In the genomic region with DNA sequence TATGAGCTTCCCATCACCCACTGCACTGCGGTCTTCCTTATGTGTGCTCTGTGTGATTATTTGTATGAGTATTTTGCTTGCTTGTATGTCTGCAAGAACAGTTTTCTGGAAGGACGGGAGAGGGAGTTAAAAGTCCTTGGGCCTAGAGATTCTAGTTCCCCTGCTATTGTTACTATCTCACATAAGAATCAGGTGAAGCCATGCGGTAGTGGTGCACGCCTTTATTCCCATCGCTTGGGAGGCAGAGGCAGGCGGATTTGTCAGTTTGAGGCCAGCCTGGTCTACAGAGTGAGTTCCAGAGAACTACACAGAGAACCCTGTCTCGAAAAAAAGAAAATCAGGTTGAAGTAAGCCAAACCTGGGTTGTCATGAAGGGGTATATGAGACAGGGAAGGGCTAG, we compare ENCODE assay signal across 21 mouse cellular contexts. TPM values are rescaled to one million over a fixed set of nuclear protein-coding genes. Genes with fewer than 3 reads are reported as not detected.
DNase-seq lines count a peak whose midpoint lies in the region; ATAC-seq and TF ChIP-seq lines count a peak whose summit lies in the region.
"Had no signal": no experiment of that assay in that cellular context is flagged by ENCODE, and none has a peak within 500 bp of the region (broad histone marks: within the 10 kb centered on the region; RNA-seq: fewer than 3 reads in every experiment).

No protein-coding gene starts in this region.

- no peak overlapping the region for H3K4me3 ChIP-seq in hindbrain, embryonic 11.5 days (ENCODE audit: low read depth, low read length)
- no peak overlapping the region for H3K4me3 ChIP-seq in hindbrain, embryonic 10.5 days
- H3K4me3 ChIP-seq in limb, embryonic 12.5 days (replicated peaks) = no peak overlapping the region
- H3K4me3 ChIP-seq in limb, embryonic 10.5 days = no peak overlapping the region
- no peak overlapping the region for H3K4me3 ChIP-seq in MEL (ENCODE audit: control insufficient read depth in 1 of 2, insufficient read depth in 1 of 2, low read depth in 2 of 2, low read length in 2 of 2)
- H3K4me3 ChIP-seq: forebrain, embryonic 10.5 days; forebrain, embryonic 13.5 days; gastrocnemius, adult 2 months; hindbrain, embryonic 15.5 days had no signal

- no peak overlapping the region for H3K9ac ChIP-seq in hindbrain, embryonic 11.5 days (ENCODE audit: low read depth, low read length)
- no peak overlapping the region for H3K9ac ChIP-seq in limb, embryonic 12.5 days (replicated peaks)
- no peak overlapping the region for H3K9ac ChIP-seq in MEL (ENCODE audit: control insufficient read depth, low read depth, low read length, poor library complexity, severe bottlenecking)
- H3K9ac ChIP-seq: forebrain, embryonic 13.5 days; hindbrain, embryonic 15.5 days had no signal

- no peak for DNase-seq in hindbrain, embryonic 11.5 days (ENCODE audit: low spot score)
- DNase-seq in hindbrain, embryonic 10.5 days (ENCODE audit: low spot score) = no peak
- no peak for DNase-seq in limb, embryonic 10.5 days (ENCODE audit: low spot score)
- peak; percentile 32 for DNase-seq in 416B (ENCODE audit: low read depth)
- peak; percentile 45 for DNase-seq in MEL (ENCODE audit: low read depth, low spot score)
- no peak for DNase-seq in kidney, adult 9 months
- DNase-seq: adrenal gland, postnatal 36 days; B cell, adult 2 months; cerebellum, adult 18-20 months; cerebellum, adult 9-10 months; cerebellum, postnatal 14 days; gastrocnemius, adult 2 months; gastrocnemius, postnatal 14 days; heart, adult 11 months had no signal

- H3K4me2 ChIP-seq in hindbrain, embryonic 11.5 days (replicated peaks; ENCODE audit: low read depth, low read length) = no peak overlapping the region
- no peak overlapping the region for H3K4me2 ChIP-seq in limb, embryonic 12.5 days
- H3K4me2 ChIP-seq: forebrain, embryonic 13.5 days; heart, embryonic 11.5 days; hindbrain, embryonic 15.5 days had no signal

- ATAC-seq in hindbrain, embryonic 11.5 days (ENCODE audit: low FRiP score) = no peak
- no peak for ATAC-seq in limb, embryonic 12.5 days (ENCODE audit: insufficient number of reproducible peaks, insufficient read depth, low FRiP score, low TSS enrichment, low read depth)
- ATAC-seq: forebrain, embryonic 13.5 days; forebrain, embryonic 16.5 days; Patski had no signal

- H3K27ac ChIP-seq in hindbrain, embryonic 11.5 days (ENCODE audit: low read depth, low read length) = 0 out of 2 replicates have a peak overlapping the region, but pooled peaks have one; percentile 30
- H3K27ac ChIP-seq in hindbrain, embryonic 10.5 days = no peak overlapping the region
- H3K27ac ChIP-seq in limb, embryonic 12.5 days = 0 out of 2 replicates have a peak overlapping the region, but pooled peaks have one; percentile 29
- H3K27ac ChIP-seq in limb, embryonic 10.5 days = no peak overlapping the region
- no peak overlapping the region for H3K27ac ChIP-seq in MEL (ENCODE audit: control insufficient read depth, low read depth, low read length)
- H3K27ac ChIP-seq: forebrain, embryonic 10.5 days; forebrain, embryonic 13.5 days; gastrocnemius, adult 2 months; hindbrain, embryonic 15.5 days had no signal

- peaks cover 14% of the 10 kb centered on the region for H3K79me2 ChIP-seq in MEL (ENCODE audit: control insufficient read depth, insufficient read depth, low read length, poor library complexity)

- H3K4me1 ChIP-seq in hindbrain, embryonic 11.5 days (replicated peaks; ENCODE audit: control insufficient read depth, insufficient read depth, low read length) = no peaks in the 10 kb centered on the region; the same call in 1 of the 2 replicates
- peaks cover 17% of the 10 kb centered on the region for H3K4me1 ChIP-seq in hindbrain, embryonic 10.5 days (replicated peaks)
- peaks cover 8% of the 10 kb centered on the region for H3K4me1 ChIP-seq in limb, embryonic 12.5 days (replicated peaks)
- peaks cover 14% of the 10 kb centered on the region for H3K4me1 ChIP-seq in limb, embryonic 10.5 days
- H3K4me1 ChIP-seq in MEL (ENCODE audit: control insufficient read depth in 1 of 2, insufficient read depth in 2 of 2, low read length in 2 of 2) = peaks cover 2 to 4% of the 10 kb centered on the region in 2 experiments; a peak in 2 of 4 replicates

- TF ChIP-seq CTCF in MEL (IDR thresholded peaks at IDR 0.05 in 2 of 3, conservative IDR thresholded peaks at IDR 0.05 in 1 of 3; ENCODE audit: control insufficient read depth in 1 of 3, insufficient read depth in 1 of 3, low read depth in 2 of 3, low read length in 3 of 3, poor library complexity in 1 of 3, severe bottlenecking in 1 of 3) = no peak

- no peak for TF ChIP-seq RAD21 in MEL (IDR thresholded peaks at IDR 0.05; ENCODE audit: low read depth, low read length)

- peaks cover 16% of the 10 kb centered on the region; the same call in 1 of the 2 replicates for H3K36me3 ChIP-seq in hindbrain, embryonic 11.5 days (ENCODE audit: control insufficient read depth, insufficient read depth, low read length)
- peaks cover 63% of the 10 kb centered on the region for H3K36me3 ChIP-seq in hindbrain, embryonic 10.5 days
- H3K36me3 ChIP-seq in limb, embryonic 12.5 days = peaks cover 51% of the 10 kb centered on the region
- H3K36me3 ChIP-seq in limb, embryonic 10.5 days = peaks cover 61% of the 10 kb centered on the region
- peaks cover 13 to 17% of the 10 kb centered on the region in 2 experiments for H3K36me3 ChIP-seq in MEL (ENCODE audit: control insufficient read depth in 1 of 2, insufficient read depth in 2 of 2, low read length in 2 of 2)

- H3K9me3 ChIP-seq in hindbrain, embryonic 11.5 days (ENCODE audit: control insufficient read depth, low read length) = no peaks in the 10 kb centered on the region
- H3K9me3 ChIP-seq in hindbrain, embryonic 10.5 days = no peaks in the 10 kb centered on the region
- no peaks in the 10 kb centered on the region for H3K9me3 ChIP-seq in limb, embryonic 12.5 days
- H3K9me3 ChIP-seq in limb, embryonic 10.5 days (replicated peaks) = no peaks in the 10 kb centered on the region
- H3K9me3 ChIP-seq in MEL (replicated peaks; ENCODE audit: insufficient read depth, low read length) = no peaks in the 10 kb centered on the region
- H3K9me3 ChIP-seq: forebrain, embryonic 10.5 days; forebrain, embryonic 13.5 days; hindbrain, embryonic 15.5 days had no signal

- no peak for TF ChIP-seq EP300 in MEL (IDR thresholded peaks at IDR 0.05; ENCODE audit: low read depth in 1 of 2, low read length in 2 of 2)

- peak in 1 of 2 experiments; percentile 41; a peak in 1 of 4 replicates for TF ChIP-seq POLR2A in MEL (IDR thresholded peaks at IDR 0.05; ENCODE audit: control insufficient read depth in 1 of 2, insufficient read depth in 1 of 2, low read depth in 1 of 2, low read length in 2 of 2, poor library complexity in 1 of 2)

- no peaks in the 10 kb centered on the region for H3K27me3 ChIP-seq in hindbrain, embryonic 11.5 days (ENCODE audit: control insufficient read depth, insufficient read depth, low read length)
- H3K27me3 ChIP-seq in hindbrain, embryonic 10.5 days (ENCODE audit: insufficient read depth, poor library complexity, severe bottlenecking) = no peaks in the 10 kb centered on the region
- H3K27me3 ChIP-seq in limb, embryonic 12.5 days = no peaks in the 10 kb centered on the region
- H3K27me3 ChIP-seq in limb, embryonic 10.5 days (ENCODE audit: low read depth, poor library complexity, severe bottlenecking) = no peaks in the 10 kb centered on the region
- no peaks in the 10 kb centered on the region for H3K27me3 ChIP-seq in MEL (ENCODE audit: control insufficient read depth in 1 of 2, insufficient read depth in 2 of 2, low read length in 2 of 2)
- H3K27me3 ChIP-seq: forebrain, embryonic 13.5 days; hindbrain, embryonic 15.5 days; Patski had no signal

- 78% methylated on average over 7 of the region's 7 CpGs for WGBS in hindbrain, embryonic 11.5 days
- 77% methylated on average over 7 of the region's 7 CpGs for WGBS in hindbrain, embryonic 10.5 days
- WGBS in limb, embryonic 12.5 days = 80% methylated on average over 7 of the region's 7 CpGs
- WGBS in limb, embryonic 10.5 days = 81% methylated on average over 7 of the region's 7 CpGs

RNA-seq across cellular contexts. Expression of gene Pkn3, which starts 4.6 kb away (rescaled TPM):
- 4.5 and 5.2 TPM in 2 replicates for polyA plus RNA-seq in hindbrain, embryonic 11.5 days (2014; fragmentation: Nextera tagmentation; extraction: Ambion mirVana)
- 9.7 TPM in 2 replicates for polyA plus RNA-seq in hindbrain, embryonic 10.5 days (2016; fragmentation: Nextera tagmentation; extraction: Ambion mirVana)
- 12.3 and 14.1 TPM in 2 replicates for polyA plus RNA-seq in limb, embryonic 12.5 days (2016; fragmentation: Nextera tagmentation; extraction: Ambion mirVana)
- polyA plus RNA-seq in limb, embryonic 10.5 days (2016; fragmentation: Nextera tagmentation; extraction: Ambion mirVana) = 13.5 and 14.7 TPM in 2 replicates
- 2.0 and 2.9 TPM in 2 replicates for total RNA-seq in MEL (2012; rRNA removed)
- 1 to 10 TPM in 1 of 2 experiments, not detected in 1; 5.8 TPM for polyA plus RNA-seq in MEL (2012; ENCODE audit: insufficient read depth in 1 of 2, insufficient read length in 2 of 2, low read depth in 1 of 2, low replicate concordance in 2 of 2, missing spikeins in 1 of 2)

RNA-seq across cellular contexts. Expression of gene Set, which starts 15.7 kb away (rescaled TPM):
- polyA plus RNA-seq in hindbrain, embryonic 11.5 days (2014; fragmentation: Nextera tagmentation; extraction: Ambion mirVana) = 688 and 696 TPM in 2 replicates
- 607 and 799 TPM in 2 replicates for polyA plus RNA-seq in hindbrain, embryonic 10.5 days (2016; fragmentation: Nextera tagmentation; extraction: Ambion mirVana)
- polyA plus RNA-seq in limb, embryonic 12.5 days (2016; fragmentation: Nextera tagmentation; extraction: Ambion mirVana) = 720 and 722 TPM in 2 replicates
- 854 and 929 TPM in 2 replicates for polyA plus RNA-seq in limb, embryonic 10.5 days (2016; fragmentation: Nextera tagmentation; extraction: Ambion mirVana)
- total RNA-seq in MEL (2012; rRNA removed) = 580 and 633 TPM in 2 replicates
- 100 to 1,000 TPM; 250 to 973 TPM for polyA plus RNA-seq in MEL (2012; ENCODE audit: insufficient read depth in 1 of 2, insufficient read length in 2 of 2, low read depth in 1 of 2, low replicate concordance in 2 of 2, missing spikeins in 1 of 2)

RNA-seq across cellular contexts. Expression of gene Zdhhc12, which starts 20.6 kb away (rescaled TPM):
- polyA plus RNA-seq in hindbrain, embryonic 11.5 days (2014; fragmentation: Nextera tagmentation; extraction: Ambion mirVana) = 27.4 and 32.2 TPM in 2 replicates
- polyA plus RNA-seq in hindbrain, embryonic 10.5 days (2016; fragmentation: Nextera tagmentation; extraction: Ambion mirVana) = 37.6 and 41.5 TPM in 2 replicates
- polyA plus RNA-seq in limb, embryonic 12.5 days (2016; fragmentation: Nextera tagmentation; extraction: Ambion mirVana) = 26.0 and 28.2 TPM in 2 replicates
- 35.6 and 37.2 TPM in 2 replicates for polyA plus RNA-seq in limb, embryonic 10.5 days (2016; fragmentation: Nextera tagmentation; extraction: Ambion mirVana)
- 22.6 and 25.1 TPM in 2 replicates for total RNA-seq in MEL (2012; rRNA removed)
- polyA plus RNA-seq in MEL (2012; ENCODE audit: insufficient read depth in 1 of 2, insufficient read length in 2 of 2, low read depth in 1 of 2, low replicate concordance in 2 of 2, missing spikeins in 1 of 2) = 10 to 100 TPM in 1 of 2 experiments, not detected in 1; 42.1 TPM

RNA-seq across cellular contexts. Expression of gene Wdr34, which starts 24.2 kb away (rescaled TPM):
- 30.1 and 33.9 TPM in 2 replicates for polyA plus RNA-seq in hindbrain, embryonic 11.5 days (2014; fragmentation: Nextera tagmentation; extraction: Ambion mirVana)
- 27.3 and 36.7 TPM in 2 replicates for polyA plus RNA-seq in hindbrain, embryonic 10.5 days (2016; fragmentation: Nextera tagmentation; extraction: Ambion mirVana)
- 37.7 and 43.1 TPM in 2 replicates for polyA plus RNA-seq in limb, embryonic 12.5 days (2016; fragmentation: Nextera tagmentation; extraction: Ambion mirVana)
- polyA plus RNA-seq in limb, embryonic 10.5 days (2016; fragmentation: Nextera tagmentation; extraction: Ambion mirVana) = 38.6 and 45.0 TPM in 2 replicates
- total RNA-seq in MEL (2012; rRNA removed) = 49.3 and 53.1 TPM in 2 replicates
- polyA plus RNA-seq in MEL (2012; ENCODE audit: insufficient read depth in 1 of 2, insufficient read length in 2 of 2, low read depth in 1 of 2, low replicate concordance in 2 of 2, missing spikeins in 1 of 2) = 10 to 100 TPM in 1 of 2 experiments, not detected in 1; 78.3 TPM

RNA-seq across cellular contexts. Expression of gene Zer1, which starts 51.5 kb away (rescaled TPM):
- polyA plus RNA-seq in hindbrain, embryonic 11.5 days (2014; fragmentation: Nextera tagmentation; extraction: Ambion mirVana) = 6.5 and 9.3 TPM in 2 replicates
- 6.5 and 8.7 TPM in 2 replicates for polyA plus RNA-seq in hindbrain, embryonic 10.5 days (2016; fragmentation: Nextera tagmentation; extraction: Ambion mirVana)
- 11.8 and 12.0 TPM in 2 replicates for polyA plus RNA-seq in limb, embryonic 12.5 days (2016; fragmentation: Nextera tagmentation; extraction: Ambion mirVana)
- polyA plus RNA-seq in limb, embryonic 10.5 days (2016; fragmentation: Nextera tagmentation; extraction: Ambion mirVana) = 6.5 and 9.3 TPM in 2 replicates
- total RNA-seq in MEL (2012; rRNA removed) = 3.9 and 4.3 TPM in 2 replicates
- polyA plus RNA-seq in MEL (2012; ENCODE audit: insufficient read depth in 1 of 2, insufficient read length in 2 of 2, low read depth in 1 of 2, low replicate concordance in 2 of 2, missing spikeins in 1 of 2) = 10 to 100 TPM in 1 of 2 experiments, not detected in 1; 14.0 TPM

Comparison
In these comparisons a context has a peak if more than half of its experiments do, and no peak if none do; other contexts are left out.
1. H3K27ac ChIP-seq: peak in hindbrain, embryonic 11.5 days (single experiment) and limb, embryonic 12.5 days (single experiment); none in hindbrain, embryonic 10.5 days (single experiment), limb, embryonic 10.5 days (single experiment) and MEL (single experiment).
2. DNase-seq: peak in 416B (single experiment) and MEL (single experiment); none in hindbrain, embryonic 11.5 days (single experiment), hindbrain, embryonic 10.5 days (single experiment), limb, embryonic 10.5 days (single experiment) and kidney, adult 9 months (single experiment).